Mouse (Mus musculus): Measurements from ENCODE around the gene Gapvd1. TPM values are rescaled to one million over a fixed set of nuclear protein-coding genes. Genes with fewer than 3 reads are reported as not detected.

Gene Gapvd1
- polyA plus RNA-seq, 1 experiment from 2014 or later = 79.9 TPM

DNA sequence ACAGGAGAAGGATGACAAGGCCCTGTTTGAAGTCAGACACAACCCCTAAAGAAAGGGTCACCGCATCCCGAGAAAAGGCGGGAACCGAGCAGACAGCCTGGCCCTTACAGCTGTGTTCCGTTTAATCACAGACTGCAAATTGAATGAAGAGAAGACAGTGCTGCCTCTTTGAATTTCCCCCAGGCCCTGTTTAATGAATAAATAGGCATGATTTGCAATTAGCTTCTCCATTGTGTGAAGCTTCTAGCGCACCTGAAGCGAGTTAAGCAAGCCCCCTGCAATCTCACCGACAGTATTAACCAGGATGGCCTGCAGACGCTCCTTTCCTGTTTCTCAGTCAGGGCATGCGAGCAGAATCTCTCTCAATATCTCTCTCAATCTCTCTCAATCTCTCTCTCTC is 87.2 kb downstream of the Gapvd1 start:
- ATAC-seq (ENCODE audit: insufficient read depth) = no peak
- H3K36me3 ChIP-seq (replicated peaks) = no peaks in the 10 kb centered on the region
- H3K27me3 ChIP-seq = peaks cover 20% of the 10 kb centered on the region
- H3K27ac ChIP-seq (replicated peaks) = no peak overlapping the region
- H3K9me3 ChIP-seq (replicated peaks) = no peaks in the 10 kb centered on the region
- no peak overlapping the region for H3K4me3 ChIP-seq (replicated peaks)
- 48% methylated on average over 10 of the region's 10 CpGs for WGBS (ENCODE audit: insufficient replicate concordance)
- no peak overlapping the region for H3K9ac ChIP-seq
- H3K4me1 ChIP-seq (replicated peaks) = peaks cover 22% of the 10 kb centered on the region
- no peak overlapping the region for H3K4me2 ChIP-seq

DNA sequence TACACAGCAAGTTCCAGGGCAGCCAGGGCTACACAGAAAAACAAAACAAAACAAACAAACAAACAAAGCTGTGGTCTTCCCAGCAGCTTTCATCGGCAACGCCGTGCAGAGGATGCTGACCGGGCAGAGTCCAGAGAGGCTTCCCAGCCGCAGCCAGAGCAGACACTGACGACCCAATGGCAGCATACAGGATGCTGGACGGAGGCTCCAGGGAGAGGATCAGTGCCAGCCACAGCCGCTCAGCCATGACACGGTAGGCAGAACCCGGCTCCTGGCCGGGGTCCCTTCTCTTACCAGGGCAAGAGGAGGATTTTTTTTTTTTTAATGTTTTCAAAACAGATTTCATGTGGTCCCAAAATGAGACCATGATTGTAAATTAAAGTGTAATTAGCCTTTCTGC is 107.6 kb downstream of the Gapvd1 start:
- WGBS (ENCODE audit: insufficient replicate concordance) = 64% methylated on average over 11 of the region's 11 CpGs
- ATAC-seq (ENCODE audit: insufficient read depth) = no peak

DNA sequence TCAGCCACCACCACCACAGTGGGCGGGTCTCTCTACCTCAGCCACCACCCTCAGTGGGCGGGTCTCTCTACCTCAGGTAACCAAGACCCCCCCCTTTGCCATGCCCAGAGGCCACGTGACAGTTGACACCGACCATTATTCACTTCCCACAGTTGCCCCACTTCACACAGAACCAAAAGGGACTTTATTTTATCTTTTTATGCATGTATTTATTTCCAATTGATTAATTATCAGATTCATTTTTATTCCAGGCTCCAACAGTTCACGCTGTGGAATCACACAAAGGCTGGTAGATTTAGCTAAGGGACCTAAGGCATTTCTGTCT is 108.5 kb downstream of the Gapvd1 start:
- Histone ChIP-seq H3K36me3 (replicated peaks) (no peaks in the 10 kb centered on the region), H3K4me1 (replicated peaks) (peaks cover 26% of the 10 kb centered on the region), H3K9ac (0 out of 2 replicates have a peak overlapping the region, but pooled peaks have one; percentile 54), H3K27ac (replicated peaks) (no peak overlapping the region), H3K9me3 (replicated peaks) (no peaks in the 10 kb centered on the region), H3K27me3 (peaks cover 8% of the 10 kb centered on the region; the same call in 1 of the 2 replicates), H3K4me2 (peak overlapping the region; percentile 92), H3K4me3 (replicated peaks) (peak overlapping the region; percentile 62)
- WGBS (ENCODE audit: insufficient replicate concordance) = 6% methylated on average over 5 of the region's 5 CpGs
- ATAC-seq (ENCODE audit: insufficient read depth) = no peak

More for the DNA sequence above, 107.6 kb downstream of the Gapvd1 start:
- no peak overlapping the region for H3K4me3 ChIP-seq (replicated peaks)
- H3K36me3 ChIP-seq (replicated peaks) = no peaks in the 10 kb centered on the region
- no peak overlapping the region for H3K9ac ChIP-seq
- H3K4me2 ChIP-seq = no peak overlapping the region
- H3K27ac ChIP-seq (replicated peaks) = no peak overlapping the region
- H3K9me3 ChIP-seq (replicated peaks) = no peaks in the 10 kb centered on the region
- peaks cover 8% of the 10 kb centered on the region; the same call in 1 of the 2 replicates for H3K27me3 ChIP-seq
- H3K4me1 ChIP-seq (replicated peaks) = peaks cover 26% of the 10 kb centered on the region

DNA sequence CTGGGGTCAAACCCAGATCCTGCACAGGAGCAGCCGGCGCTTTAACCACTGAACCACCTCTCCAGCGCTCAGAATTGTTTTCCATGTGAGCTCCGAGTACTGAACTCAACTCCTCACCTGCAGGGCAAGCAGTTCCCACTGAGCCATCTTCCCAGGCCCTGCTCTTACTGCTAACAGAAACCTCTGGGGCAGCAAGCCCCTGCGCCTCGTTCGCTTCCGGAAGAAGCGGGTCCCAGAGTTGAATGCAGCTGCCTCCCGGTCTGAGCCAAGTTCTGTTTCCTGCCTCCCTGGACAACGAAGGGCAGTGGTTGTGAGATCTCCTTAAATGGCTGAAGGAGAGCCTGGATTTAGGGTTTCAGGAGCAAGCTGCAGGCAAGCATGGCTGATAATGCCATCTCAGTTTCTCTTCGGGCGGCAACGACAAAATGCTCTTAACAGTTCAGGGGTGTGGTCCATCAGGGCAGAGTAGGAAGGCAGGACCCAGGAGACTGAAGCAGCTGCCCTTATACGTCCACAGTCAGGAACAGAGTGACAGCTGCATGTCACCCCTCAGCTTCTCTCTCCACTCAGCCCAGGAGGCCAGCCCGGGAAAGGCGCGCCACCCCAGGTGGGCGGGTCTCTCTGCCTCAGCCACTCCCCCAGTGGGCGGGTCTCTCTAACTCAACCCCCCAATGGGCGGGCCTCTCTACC is 109.0 kb downstream of the Gapvd1 start:
- Histone ChIP-seq H3K36me3 (replicated peaks) (no peaks in the 10 kb centered on the region), H3K27me3 (peaks cover 8% of the 10 kb centered on the region; the same call in 1 of the 2 replicates), H3K9ac (peak overlapping the region; percentile 54), H3K4me3 (replicated peaks) (peak overlapping the region; percentile 62), H3K9me3 (replicated peaks) (no peaks in the 10 kb centered on the region), H3K4me2 (peak overlapping the region; percentile 92), H3K27ac (replicated peaks) (no peak overlapping the region), H3K4me1 (replicated peaks) (peaks cover 26% of the 10 kb centered on the region)
- ATAC-seq (ENCODE audit: insufficient read depth) = peak; percentile 90
- 6% methylated on average over 21 of the region's 21 CpGs for WGBS (ENCODE audit: insufficient replicate concordance)

DNA sequence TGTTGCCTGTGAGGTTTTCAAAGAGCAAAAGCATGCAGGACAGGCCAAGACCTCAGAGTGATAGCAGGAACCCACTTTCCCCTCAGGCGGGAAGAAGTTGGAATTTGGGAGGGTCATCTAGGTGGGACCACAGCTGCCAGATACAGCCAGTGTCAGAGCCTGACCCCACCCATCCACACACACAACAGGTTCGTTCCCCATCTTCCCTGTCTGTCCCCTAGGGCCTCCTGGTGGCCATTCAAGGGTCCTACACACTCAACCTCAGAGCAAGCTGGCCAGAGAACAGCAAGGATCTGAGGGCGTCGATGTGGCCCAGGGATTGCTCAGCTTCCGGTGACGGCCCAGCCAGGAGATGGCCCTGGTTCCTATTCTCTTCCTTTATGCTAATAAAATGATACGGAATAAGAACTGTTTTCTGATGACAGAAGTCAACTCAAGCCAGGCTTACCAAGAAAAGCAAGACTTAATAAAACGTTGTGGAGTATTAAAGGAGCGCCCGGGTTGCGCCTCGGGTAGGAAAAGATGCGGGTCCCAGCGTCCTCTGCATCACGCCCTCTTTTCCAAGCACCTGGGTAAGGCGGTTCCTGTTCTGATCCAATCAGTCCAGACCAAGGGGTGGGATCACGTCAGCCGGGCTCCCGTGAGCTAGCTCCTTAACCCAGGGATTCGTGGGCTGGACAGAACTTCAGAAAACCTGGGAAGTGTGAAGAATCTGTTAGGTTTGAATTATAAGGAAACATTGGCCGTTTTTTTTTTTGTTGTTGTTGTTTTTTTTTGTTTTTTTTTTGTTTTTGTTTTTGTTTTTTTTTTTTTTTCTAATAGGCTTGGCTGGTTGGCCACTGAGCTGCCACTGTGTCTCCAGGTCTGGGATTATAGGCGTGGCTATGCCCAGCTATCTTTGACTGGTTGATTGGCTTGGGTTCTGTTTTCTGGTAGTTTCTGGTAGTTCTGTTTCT is 110.2 kb downstream of the Gapvd1 start:
- ATAC-seq (ENCODE audit: insufficient read depth) = no peak
- Histone ChIP-seq H3K9ac (no peak overlapping the region), H3K4me2 (peak overlapping the region; percentile 92; the same call in 1 of the 2 replicates), H3K9me3 (replicated peaks) (no peaks in the 10 kb centered on the region), H3K4me1 (replicated peaks) (peaks cover 26% of the 10 kb centered on the region), H3K36me3 (replicated peaks) (no peaks in the 10 kb centered on the region), H3K4me3 (replicated peaks) (no peak overlapping the region), H3K27ac (replicated peaks) (no peak overlapping the region), H3K27me3 (peaks cover 8% of the 10 kb centered on the region; the same call in 1 of the 2 replicates)
- 37% methylated on average over 22 of the region's 22 CpGs for WGBS (ENCODE audit: insufficient replicate concordance)

DNA sequence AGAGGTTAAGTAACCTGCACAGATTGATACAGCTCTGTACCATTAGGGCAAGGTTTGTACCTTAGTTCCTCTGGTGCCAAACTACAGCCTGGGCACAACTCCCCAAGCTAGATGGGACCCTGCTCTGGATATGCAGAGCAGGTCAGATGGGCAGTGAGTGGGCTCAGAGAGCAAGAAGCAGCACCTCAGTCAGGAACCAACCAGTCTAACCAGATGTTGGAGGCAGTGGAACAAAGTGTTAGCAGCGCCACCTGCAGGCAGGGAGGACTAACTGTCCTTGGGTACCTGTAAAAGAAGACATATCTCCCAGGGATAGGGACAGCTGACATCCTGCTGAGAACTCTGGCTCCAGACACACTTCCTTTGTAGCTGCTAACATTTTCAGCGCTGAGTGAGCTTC is 112.7 kb downstream of the Gapvd1 start:
- WGBS (ENCODE audit: insufficient replicate concordance) = 16% methylated on average over 2 of the region's 2 CpGs
- H3K36me3 ChIP-seq (replicated peaks) = no peaks in the 10 kb centered on the region
- no peaks in the 10 kb centered on the region for H3K9me3 ChIP-seq (replicated peaks)
- no peak overlapping the region for H3K27ac ChIP-seq (replicated peaks)
- peaks cover 36% of the 10 kb centered on the region for H3K4me1 ChIP-seq (replicated peaks)
- H3K9ac ChIP-seq = no peak overlapping the region
- H3K27me3 ChIP-seq = peaks cover 4% of the 10 kb centered on the region; the same call in 1 of the 2 replicates
- H3K4me3 ChIP-seq (replicated peaks) = no peak overlapping the region
- ATAC-seq (ENCODE audit: insufficient read depth) = no peak
- H3K4me2 ChIP-seq = no peak overlapping the region

DNA sequence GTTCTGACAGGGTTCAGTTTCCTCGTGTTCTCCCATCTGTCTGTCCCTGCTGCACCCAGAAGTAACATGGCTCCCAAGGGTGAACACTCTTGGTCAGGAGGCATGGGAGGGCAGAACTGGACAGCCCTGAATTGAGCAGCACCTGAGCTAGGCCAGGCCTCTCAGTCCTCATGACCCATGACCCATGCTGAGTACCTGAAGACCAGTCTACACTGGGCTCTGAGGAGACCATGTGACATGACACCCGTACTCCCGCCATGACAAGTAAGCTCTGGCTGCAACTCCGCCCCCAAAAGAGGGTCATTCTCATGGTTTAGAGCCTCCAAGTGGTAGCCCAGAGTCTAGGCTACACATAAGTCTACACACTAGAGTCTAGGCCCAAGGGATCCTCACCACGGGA is 115.3 kb downstream of the Gapvd1 start:
- H3K36me3 ChIP-seq (replicated peaks) = no peaks in the 10 kb centered on the region
- H3K9me3 ChIP-seq (replicated peaks) = no peaks in the 10 kb centered on the region
- 51% methylated on average over 5 of the region's 5 CpGs for WGBS (ENCODE audit: insufficient replicate concordance)
- peaks cover 13% of the 10 kb centered on the region for H3K4me1 ChIP-seq (replicated peaks)
- H3K27ac ChIP-seq (replicated peaks) = no peak overlapping the region
- no peak overlapping the region for H3K9ac ChIP-seq
- ATAC-seq (ENCODE audit: insufficient read depth) = no peak
- H3K4me2 ChIP-seq = peak overlapping the region; percentile 80
- H3K27me3 ChIP-seq = no peaks in the 10 kb centered on the region
- H3K4me3 ChIP-seq (replicated peaks) = no peak overlapping the region

DNA sequence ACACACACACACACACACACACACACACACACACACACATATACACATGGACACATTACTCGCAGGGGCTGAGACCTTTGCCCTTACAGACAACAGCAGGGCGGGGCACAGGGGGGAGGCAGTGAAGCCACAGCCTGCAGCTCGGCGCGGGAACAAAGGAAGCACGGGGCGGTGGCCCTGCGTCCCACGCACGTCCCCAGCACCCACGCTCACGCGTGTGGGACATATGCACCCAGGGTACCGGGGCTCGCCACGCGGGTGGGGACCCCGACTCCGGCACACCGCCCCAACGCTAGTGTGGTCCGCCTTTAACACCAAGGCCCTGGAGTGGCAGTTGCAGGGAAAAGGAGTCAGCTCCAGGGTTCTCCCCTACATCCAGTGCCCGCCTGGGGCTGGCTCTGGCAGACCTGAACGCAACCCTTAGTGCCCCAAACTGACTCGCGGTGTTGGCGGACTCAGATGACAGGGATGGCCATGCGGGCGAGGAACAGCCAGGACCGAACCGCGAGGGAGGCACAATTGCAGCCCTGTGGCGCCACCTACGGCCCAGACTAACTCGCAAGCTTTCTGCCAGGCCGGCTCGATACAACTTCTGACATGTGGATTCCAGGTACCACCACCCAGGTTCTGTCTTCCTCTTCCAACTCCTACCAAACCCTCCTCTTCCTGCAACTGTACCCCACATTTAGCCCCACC is 115.9 kb downstream of the Gapvd1 start:
- no peaks in the 10 kb centered on the region for H3K27me3 ChIP-seq
- peak overlapping the region; percentile 80 for H3K4me2 ChIP-seq
- 8% methylated on average over 37 of the region's 37 CpGs for WGBS (ENCODE audit: insufficient replicate concordance)
- peak; percentile 55; the same call in 1 of the 2 replicates for ATAC-seq (ENCODE audit: insufficient read depth)
- H3K27ac ChIP-seq (replicated peaks) = no peak overlapping the region
- no peaks in the 10 kb centered on the region for H3K36me3 ChIP-seq (replicated peaks)
- H3K4me3 ChIP-seq (replicated peaks) = peak overlapping the region; percentile 47
- no peaks in the 10 kb centered on the region for H3K9me3 ChIP-seq (replicated peaks)
- peak overlapping the region; percentile 18; the same call in 1 of the 2 replicates for H3K9ac ChIP-seq
- H3K4me1 ChIP-seq (replicated peaks) = peaks cover 10% of the 10 kb centered on the region

DNA sequence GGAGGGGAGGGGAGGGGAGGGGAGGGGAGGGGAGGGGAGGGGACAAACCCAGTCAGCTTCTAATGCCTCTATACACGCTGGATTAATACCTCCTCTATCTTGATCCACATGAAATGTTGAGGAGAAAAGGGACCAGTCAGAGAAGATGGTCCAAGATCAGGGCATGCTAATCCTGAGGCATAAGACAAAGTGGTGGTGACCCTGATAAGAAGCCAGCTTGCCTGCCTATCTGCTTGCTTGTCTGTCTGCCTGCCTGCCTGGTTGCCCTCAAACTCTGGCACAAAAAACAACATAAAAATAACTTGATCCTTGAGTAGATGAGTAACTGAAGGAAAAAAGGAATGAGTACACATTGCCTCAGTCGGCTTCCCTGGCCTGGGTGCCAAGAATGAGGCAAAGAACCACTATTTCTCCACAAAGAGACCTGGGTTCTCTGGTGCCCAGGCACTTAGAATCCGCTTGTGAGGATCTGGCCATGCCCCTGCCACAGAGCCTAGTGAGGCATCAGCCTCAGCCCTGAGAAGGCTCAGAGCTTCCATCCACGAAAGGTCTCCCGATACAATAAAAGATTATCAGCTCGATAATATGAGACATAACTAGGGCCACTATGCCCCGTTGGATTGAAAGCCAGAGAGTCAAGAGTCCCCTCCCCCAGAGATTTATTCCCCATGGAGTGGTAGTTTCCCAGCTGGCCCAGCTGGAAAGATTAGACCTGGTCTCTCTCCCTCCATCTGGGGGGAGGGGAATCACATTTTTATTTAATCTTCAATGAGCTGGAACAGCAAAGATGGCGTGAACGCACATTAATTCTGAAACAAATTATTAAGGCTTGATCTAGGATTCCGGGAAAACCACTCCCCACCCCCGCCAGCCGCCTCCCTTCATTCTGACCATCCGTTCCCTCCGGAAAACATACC is 119.5 kb downstream of the Gapvd1 start:
- no peak overlapping the region for H3K4me2 ChIP-seq
- no peaks in the 10 kb centered on the region for H3K27me3 ChIP-seq
- no peak overlapping the region for H3K27ac ChIP-seq (replicated peaks)
- H3K9ac ChIP-seq = no peak overlapping the region
- no peak for ATAC-seq (ENCODE audit: insufficient read depth)
- peaks cover 10% of the 10 kb centered on the region for H3K4me1 ChIP-seq (replicated peaks)
- WGBS (ENCODE audit: insufficient replicate concordance) = 64% methylated on average over 14 of the region's 14 CpGs
- no peak overlapping the region for H3K4me3 ChIP-seq (replicated peaks)
- H3K36me3 ChIP-seq (replicated peaks) = no peaks in the 10 kb centered on the region
- no peaks in the 10 kb centered on the region for H3K9me3 ChIP-seq (replicated peaks)

DNA sequence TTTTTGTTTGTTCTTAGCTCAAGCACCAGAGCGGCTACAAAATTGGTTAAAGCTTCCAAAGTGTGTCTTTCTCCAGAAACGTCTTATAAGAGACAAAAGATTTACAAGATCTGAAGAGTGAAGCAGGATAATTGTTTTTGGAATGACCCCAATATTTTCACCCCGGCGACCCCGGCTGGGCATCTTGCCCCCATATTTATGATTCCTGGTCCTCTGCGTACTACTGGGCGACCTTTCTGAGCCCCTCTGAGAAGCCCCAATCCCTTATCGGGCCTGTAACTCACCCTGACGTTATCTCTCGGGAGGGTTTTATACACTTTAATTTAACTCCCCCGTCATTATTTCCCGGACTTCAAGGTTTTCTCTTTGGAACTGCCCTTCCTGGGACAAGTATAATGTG is 123.0 kb downstream of the Gapvd1 start:
- no peaks in the 10 kb centered on the region for H3K9me3 ChIP-seq (replicated peaks)
- peaks cover 5% of the 10 kb centered on the region; the same call in 1 of the 2 replicates for H3K4me1 ChIP-seq (replicated peaks)
- H3K9ac ChIP-seq = no peak overlapping the region
- no peaks in the 10 kb centered on the region for H3K27me3 ChIP-seq
- H3K36me3 ChIP-seq (replicated peaks) = no peaks in the 10 kb centered on the region
- H3K27ac ChIP-seq (replicated peaks) = no peak overlapping the region
- no peak overlapping the region for H3K4me2 ChIP-seq
- WGBS (ENCODE audit: insufficient replicate concordance) = 70% methylated on average over 12 of the region's 12 CpGs
- H3K4me3 ChIP-seq (replicated peaks) = no peak overlapping the region
- no peak for ATAC-seq (ENCODE audit: insufficient read depth)

Data from liver, embryonic 15.5 days (tissue).